Mouse (Mus musculus) kidney, postnatal 36 days (tissue): Measurements from ENCODE around the gene Mex3d.

Experiments
- DNase-seq, 2 experiments: peaks; one replicate each; pipeline ENCODE4 v3.0.0; 2021 to 2022; ENCODE audit warnings: mixed read lengths in 2 of 2

The Mex3d gene

DNA sequence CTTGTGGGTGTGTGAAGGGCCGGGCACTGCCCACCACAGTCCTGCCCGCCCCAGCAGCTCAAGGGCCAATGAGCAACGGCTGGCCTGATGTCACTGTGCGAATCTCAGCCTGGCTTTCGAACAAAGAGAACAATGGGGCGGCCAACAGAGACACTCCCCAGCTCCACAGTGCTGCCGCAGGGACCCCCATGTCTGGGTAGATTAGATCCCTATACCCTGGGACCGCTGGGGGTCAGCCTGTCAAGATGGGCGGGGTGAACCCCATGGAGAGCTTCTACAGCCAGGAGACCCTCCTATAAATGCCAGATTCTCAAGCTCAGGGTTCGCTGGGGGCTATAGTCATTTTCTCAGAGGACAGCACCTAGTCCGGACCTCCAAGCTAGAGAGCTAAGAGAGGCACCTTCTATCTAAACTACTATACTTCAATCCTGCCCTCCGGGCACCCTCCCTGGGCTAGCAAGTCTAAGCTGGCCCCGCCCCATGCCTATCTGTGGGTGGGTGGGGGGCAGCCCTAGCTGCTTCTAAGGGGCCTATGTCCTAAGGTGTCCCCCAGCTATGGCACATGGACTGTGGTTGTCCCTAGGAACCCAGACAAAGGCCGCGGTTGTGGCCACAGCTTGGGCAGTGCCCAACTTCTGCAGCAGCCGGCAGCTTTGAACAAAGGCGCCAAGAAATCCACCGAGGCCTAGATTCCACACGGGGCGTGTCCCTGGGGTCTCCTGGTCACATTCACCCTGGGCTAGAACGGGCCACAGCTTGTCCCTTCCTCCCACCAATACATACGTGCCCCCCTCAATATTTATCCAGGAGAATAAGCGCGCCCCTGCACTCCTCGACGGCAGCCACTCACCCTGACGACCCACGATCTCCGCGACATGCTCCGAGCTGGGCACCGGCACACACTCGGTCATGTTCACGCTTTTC, 1.4 kb downstream of the Mex3d start:
- DNase-seq = peak in 1 of 2 experiments; percentile 36

GRCm38 (mm10) chr10:80385310-80385709, 2.1 kb downstream of the Mex3d start:
- DNase-seq = no peak

GRCm38 (mm10) chr10:80384709-80385108, 2.8 kb downstream of the Mex3d start:
- no peak for DNase-seq

DNA sequence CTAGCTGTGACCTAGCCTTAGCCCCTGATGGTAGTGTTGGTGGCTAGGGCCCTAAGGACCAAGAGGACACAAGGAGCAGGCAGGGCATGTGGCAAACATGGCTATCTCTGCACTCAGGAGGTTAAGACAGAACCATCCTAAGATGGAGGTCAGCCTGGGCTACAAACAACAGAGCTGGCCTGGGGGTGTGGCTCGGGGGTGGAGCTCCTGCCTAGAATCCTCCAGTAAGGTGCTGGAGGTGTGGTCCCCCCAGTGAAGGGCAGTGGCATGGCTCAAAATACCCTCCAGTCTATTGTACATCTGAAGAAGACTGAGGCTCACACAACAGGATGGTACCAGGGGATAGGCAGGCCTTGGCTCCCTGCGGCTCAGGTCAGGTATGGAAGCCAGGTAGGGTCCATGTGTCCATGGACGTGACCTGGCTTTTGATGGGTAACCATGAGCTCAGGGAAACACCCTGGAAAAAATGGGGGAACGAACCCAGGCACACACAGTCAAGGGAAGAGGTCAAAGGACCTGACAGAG, 3.3 kb downstream of the Mex3d start:
- no peak for DNase-seq

GRCm38 (mm10) chr10:80383431-80383830, 4.0 kb downstream of the Mex3d start:
- DNase-seq = peak in 1 of 2 experiments; percentile 57

- DNase-seq = no peak
Measured at GRCm38 (mm10) chr10:80382641-80383365, 4.7 kb downstream of the Mex3d start.

DNA sequence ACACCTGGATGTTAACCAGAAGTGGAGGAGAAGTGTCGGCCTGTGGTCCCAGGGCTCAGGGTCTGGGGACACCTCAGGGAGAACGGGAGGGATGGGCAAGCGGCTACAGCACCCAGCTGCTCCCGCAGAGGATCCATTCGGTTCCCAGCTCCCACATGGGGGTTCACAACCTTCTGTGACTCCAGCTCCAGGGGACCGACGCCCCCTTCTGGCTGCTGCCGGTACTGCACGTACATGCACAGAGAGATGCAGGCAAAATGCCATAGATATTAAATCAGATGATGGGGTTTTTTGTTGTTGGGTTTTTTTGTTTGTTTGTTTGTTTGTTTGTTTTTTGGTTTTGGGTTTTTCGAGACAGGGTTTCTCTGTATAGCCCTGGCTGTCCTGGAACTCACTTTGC, 9.7 kb downstream of the Mex3d start:
- peak in 1 of 2 experiments; percentile 71 for DNase-seq

DNA sequence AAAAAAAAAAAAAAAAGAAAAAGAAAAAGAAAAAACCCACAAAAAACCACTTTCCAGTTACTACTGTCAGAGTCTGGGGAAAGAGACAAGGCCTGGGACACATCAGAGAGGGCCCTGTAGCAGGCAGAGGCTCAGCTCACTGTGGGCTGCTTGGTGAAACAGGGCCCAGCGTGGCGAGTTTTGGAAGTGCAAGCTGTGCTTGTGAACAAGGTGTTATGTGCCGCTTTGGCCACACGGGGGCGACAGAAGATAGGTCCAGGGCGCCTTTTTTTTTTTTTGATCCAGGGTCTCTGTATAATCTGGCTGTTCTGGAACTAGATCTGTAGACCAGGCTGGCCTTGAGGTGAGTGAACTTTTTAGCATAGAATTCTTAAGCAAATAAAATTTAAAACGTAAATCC, 11.3 kb downstream of the Mex3d start:
- peak; percentile 92 to 97 for DNase-seq

DNA sequence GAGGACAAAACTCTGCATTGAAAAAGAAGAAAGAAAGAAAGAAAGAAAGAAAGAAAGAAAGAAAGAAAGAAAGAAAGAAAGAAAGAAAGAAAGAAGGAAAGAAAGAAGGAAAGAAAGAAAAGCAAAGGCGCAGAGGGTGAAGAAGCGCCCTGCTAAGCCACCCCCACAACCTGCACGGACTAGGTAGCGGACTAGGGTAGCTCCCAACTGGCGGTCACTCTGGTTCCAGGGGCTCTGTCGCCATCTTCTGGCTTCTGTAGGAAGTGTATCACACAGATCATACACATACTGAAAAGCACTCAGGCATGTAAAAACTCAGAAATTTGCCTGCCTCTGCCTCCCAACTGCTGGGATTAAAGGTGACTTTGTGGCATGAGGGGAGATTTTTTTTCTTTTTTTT, 13.4 kb downstream of the Mex3d start:
- peak; percentile 88 to 90 for DNase-seq

- no peak for DNase-seq
Measured at GRCm38 (mm10) chr10:80372706-80373105, 14.8 kb downstream of the Mex3d start.

DNA sequence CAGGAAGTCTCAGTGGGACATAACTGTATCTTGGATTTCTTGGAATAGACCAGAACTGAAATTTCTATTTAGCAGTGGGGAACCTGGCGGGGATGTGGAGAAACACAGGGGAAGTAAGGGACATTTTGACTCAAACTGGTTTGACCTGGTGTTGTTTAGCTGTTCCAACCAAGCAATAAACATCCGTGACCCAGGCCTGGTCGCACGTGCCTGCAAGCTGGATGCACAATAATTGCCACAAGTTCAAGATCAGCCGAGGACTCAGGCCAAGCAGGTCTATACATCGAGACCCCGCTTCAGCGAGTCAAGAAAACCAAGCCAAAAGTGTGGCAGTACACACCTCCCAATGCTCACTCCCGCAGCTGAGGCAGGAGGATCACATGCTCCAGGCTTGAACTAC, 15.5 kb downstream of the Mex3d start:
- DNase-seq = no peak

GRCm38 (mm10) chr10:80371411-80371966, 16.0 kb downstream of the Mex3d start:
- peak; percentile 61 to 69 for DNase-seq

DNA sequence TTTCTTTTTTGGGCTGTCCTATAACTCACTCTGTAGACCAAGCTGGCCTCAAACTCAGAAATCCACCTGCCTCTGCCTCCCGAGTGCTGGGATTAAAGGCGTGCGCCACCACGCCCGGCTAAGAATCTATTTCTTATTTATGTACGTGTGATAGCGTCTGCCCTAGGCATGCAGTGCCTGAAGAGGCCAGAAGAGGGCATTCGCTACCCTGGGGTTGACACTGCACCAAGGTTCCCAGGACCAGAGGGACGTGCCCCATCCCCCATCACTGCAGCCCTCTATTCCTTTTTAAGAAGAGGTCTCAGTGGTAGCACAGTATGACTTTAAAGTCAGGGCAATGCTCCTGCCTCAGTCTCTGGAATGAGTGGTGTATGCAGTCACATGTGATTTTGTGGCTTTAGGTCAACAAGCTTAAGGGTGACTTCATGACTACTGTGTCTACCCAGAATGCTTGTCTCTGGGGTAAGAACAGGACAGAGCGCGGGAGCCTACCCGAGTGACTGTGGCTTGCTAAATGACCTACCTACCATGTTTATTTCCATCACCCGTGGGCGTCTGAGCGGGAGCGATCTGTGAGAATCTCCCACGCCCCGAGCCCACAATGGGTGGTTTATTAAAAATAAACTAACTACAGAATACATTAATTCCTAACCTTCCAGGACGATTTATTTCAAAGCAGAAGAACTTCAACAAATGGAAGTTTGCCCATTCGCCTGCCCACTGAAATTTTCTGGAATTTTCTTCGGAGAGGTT, 17.3 kb downstream of the Mex3d start:
- DNase-seq = peak in 1 of 2 experiments; percentile 63

DNA sequence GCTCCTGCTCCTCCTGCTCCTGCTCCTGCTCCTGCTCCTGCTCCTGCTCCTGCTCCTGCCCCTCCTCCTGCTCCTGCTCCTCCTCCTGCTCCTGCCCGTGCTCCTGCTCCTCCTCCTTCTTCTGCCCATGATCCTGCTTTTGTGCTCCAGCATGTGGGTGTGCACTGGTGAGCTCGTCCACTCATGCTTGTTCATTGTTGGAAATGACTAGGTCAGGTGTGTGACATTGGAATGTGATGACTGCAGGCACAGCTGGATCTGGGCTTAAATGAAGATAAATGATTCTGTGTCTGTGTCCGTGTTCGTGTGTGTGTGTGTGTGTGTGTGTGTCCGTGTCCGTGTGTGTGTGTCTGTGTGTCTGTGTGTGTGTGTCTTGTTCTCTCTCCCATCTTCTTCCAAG, 19.1 kb downstream of the Mex3d start:
- no peak for DNase-seq

GRCm38 (mm10) chr10:80367954-80368353, 19.5 kb downstream of the Mex3d start:
- no peak for DNase-seq

GRCm38 (mm10) chr10:80365736-80366135, 21.7 kb downstream of the Mex3d start:
- DNase-seq = no peak

DNA sequence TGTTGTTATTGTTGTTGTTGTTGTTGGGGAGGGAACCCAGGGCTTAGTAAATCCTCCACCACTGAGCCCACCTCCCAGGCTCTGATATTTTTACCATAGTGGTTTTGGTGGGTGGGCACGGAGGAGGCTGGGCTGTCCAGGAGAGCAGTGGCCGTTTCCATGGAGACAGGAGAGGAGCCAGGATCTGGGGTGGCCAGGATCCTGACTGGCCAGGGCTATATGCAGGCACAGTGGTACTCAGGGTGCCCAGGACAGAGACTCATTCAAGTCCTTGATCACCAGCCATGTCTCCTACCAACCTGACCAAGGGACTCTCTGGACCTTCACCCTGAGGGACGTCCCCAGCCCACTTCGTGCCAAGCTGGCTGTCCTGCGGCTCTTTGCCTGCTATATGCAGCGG, 23.7 kb downstream of the Mex3d start:
- no peak for DNase-seq

DNA sequence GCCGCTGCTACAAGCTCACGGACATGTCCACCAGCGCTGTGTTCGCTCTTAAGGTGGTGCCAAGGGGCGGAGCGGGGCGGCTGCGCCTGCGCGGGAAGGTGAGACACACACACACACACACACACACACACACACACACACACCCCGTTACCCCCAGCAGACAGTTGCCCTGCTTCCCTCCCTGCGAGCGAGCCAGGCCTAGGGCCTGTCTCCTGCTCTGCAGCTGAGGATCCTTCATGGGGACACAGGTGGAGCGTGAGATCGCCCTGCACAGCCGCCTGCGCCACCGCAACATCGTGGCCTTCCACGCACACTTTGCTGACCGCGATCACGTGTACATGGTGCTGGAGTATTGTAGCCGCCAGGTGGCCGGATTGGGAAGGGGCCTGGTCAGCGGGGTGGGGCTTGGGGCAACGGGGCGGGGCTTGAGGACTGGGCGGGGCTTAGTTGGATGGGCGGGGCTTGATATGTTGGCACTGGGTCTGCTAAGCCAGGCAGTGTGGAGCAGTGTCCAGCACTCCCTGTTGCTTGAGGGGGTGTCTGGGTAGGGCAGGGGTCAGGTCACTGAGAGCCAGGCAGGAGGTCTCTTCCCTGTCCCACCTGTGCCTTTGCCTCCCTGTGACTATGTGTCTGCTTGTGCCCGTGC, 29.3 kb downstream of the Mex3d start:
- peak; percentile 54 to 80 for DNase-seq

GRCm38 (mm10) chr10:80357336-80357735, 30.1 kb downstream of the Mex3d start:
- no peak for DNase-seq

- no peak for DNase-seq
Measured at GRCm38 (mm10) chr10:80356737-80357136, 30.7 kb downstream of the Mex3d start.

DNA sequence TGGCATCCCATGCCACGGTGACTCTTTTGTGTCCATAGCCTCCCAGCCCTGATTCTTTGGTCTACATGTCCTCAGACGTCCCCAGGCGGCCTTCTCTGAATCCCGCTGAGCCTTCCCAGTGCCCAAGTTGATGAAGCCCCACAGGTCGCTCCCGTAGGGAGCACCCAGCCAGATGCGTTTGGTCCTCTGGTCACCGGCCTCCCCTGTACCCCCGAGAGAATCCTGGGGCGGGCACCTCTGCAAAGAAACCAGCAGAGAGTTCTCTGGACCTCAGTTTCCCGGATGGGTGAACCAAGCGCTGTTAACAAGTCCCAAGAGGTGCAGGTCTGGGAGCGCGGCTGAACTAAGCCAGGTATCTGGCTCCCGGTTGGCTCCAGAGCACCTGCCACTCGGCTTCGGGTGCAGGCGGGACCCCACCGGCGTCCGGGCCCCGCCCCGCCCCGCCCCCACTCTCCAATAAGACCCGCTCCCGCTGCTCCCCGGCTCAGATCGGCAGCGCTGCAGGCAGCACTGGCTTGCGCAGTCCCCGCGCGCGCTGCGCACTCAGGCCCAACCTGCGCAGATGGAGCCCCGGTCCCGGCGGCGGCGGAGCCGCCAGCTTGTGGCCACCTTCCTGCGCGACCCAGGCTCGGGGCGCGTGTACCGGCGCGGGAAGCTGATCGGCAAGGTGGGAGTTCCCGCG, 31.3 kb downstream of the Mex3d start, which contains the start of gene Plk5:
Plk5 (plus strand) TSS at position 459 of the 682 bp plus-strand sequence.
- DNase-seq = no peak
